Mouse (Mus musculus): ENCODE results near the gene Rad9a. TPM values are rescaled to one million over a fixed set of nuclear protein-coding genes. Genes with fewer than 3 reads are reported as not detected.
A peak's percentile ranks its signal among the peaks of the same experiment; 100 is the strongest.

Rad9a gene
- polyA plus RNA-seq, 1 experiment from 2014 or later, result 33.2 TPM

GRCm38 (mm10) chr19:4150567-4151487 lies 50.6 kb downstream of the Rad9a start:
- H3K36me3 ChIP-seq (ENCODE audit: control insufficient read depth, insufficient read depth, low read length), result peaks cover 32% of the 10 kb centered on the region
- H3K4me1 ChIP-seq (replicated peaks; ENCODE audit: control insufficient read depth, insufficient read depth, low read length), result peaks cover 17% of the 10 kb centered on the region
- H3K9me3 ChIP-seq (ENCODE audit: control insufficient read depth, low read length), result no peaks in the 10 kb centered on the region
- ATAC-seq (replicated peaks; ENCODE audit: low FRiP score, low TSS enrichment, low read depth), result no peak
- DNase-seq (ENCODE audit: low spot score), result no peak
- 90% methylated on average over 22 of the region's 22 CpGs for WGBS
- H3K9ac ChIP-seq (ENCODE audit: low read length), result no peak overlapping the region
- no peak overlapping the region for H3K27ac ChIP-seq (ENCODE audit: low read depth)
- no peak overlapping the region for H3K4me3 ChIP-seq (ENCODE audit: low read depth, low read length)
- no peaks in the 10 kb centered on the region for H3K27me3 ChIP-seq (replicated peaks; ENCODE audit: control insufficient read depth, insufficient read depth, low read length)
- no peak overlapping the region for H3K4me2 ChIP-seq (ENCODE audit: low read length)

- Histone ChIP-seq H3K27me3 (replicated peaks; ENCODE audit: control insufficient read depth, insufficient read depth, low read length) (no peaks in the 10 kb centered on the region), H3K9me3 (ENCODE audit: control insufficient read depth, low read length) (no peaks in the 10 kb centered on the region), H3K27ac (ENCODE audit: low read depth) (no peak overlapping the region), H3K4me1 (replicated peaks; ENCODE audit: control insufficient read depth, insufficient read depth, low read length) (peaks cover 17% of the 10 kb centered on the region), H3K4me2 (ENCODE audit: low read length) (peak overlapping the region; percentile 59), H3K9ac (ENCODE audit: low read length) (peak overlapping the region; percentile 27; the same call in 1 of the 2 replicates), H3K4me3 (ENCODE audit: low read depth, low read length) (0 out of 2 replicates have a peak overlapping the region, but pooled peaks have one; percentile 88), H3K36me3 (ENCODE audit: control insufficient read depth, insufficient read depth, low read length) (peaks cover 32% of the 10 kb centered on the region)
- no peak for ATAC-seq (replicated peaks; ENCODE audit: low FRiP score, low TSS enrichment, low read depth)
- DNase-seq (ENCODE audit: low spot score), result no peak
- WGBS, result 94% methylated on average over 17 of the region's 17 CpGs
These were observed 51.5 kb downstream of the Rad9a start for GRCm38 (mm10) chr19:4149764-4150461.

GRCm38 (mm10) chr19:4149283-4149682 lies 52.2 kb downstream of the Rad9a start:
- Histone ChIP-seq H3K27ac (ENCODE audit: low read depth) (no peak overlapping the region), H3K4me2 (ENCODE audit: low read length) (peak overlapping the region; percentile 59), H3K36me3 (ENCODE audit: control insufficient read depth, insufficient read depth, low read length) (peaks cover 32% of the 10 kb centered on the region), H3K9ac (ENCODE audit: low read length) (peak overlapping the region; percentile 83), H3K9me3 (ENCODE audit: control insufficient read depth, low read length) (no peaks in the 10 kb centered on the region), H3K4me3 (ENCODE audit: low read depth, low read length) (peak overlapping the region; percentile 88), H3K27me3 (replicated peaks; ENCODE audit: control insufficient read depth, insufficient read depth, low read length) (no peaks in the 10 kb centered on the region), H3K4me1 (replicated peaks; ENCODE audit: control insufficient read depth, insufficient read depth, low read length) (peaks cover 17% of the 10 kb centered on the region)
- WGBS, result 83% methylated on average over 11 of the region's 11 CpGs
- ATAC-seq (replicated peaks; ENCODE audit: low FRiP score, low TSS enrichment, low read depth) (no peak), DNase-seq (ENCODE audit: low spot score) (no peak)

GRCm38 (mm10) chr19:4148819-4149218 lies 52.6 kb downstream of the Rad9a start:
- no peaks in the 10 kb centered on the region for H3K27me3 ChIP-seq (replicated peaks; ENCODE audit: control insufficient read depth, insufficient read depth, low read length)
- H3K4me3 ChIP-seq (ENCODE audit: low read depth, low read length), result peak overlapping the region; percentile 88
- ATAC-seq (replicated peaks; ENCODE audit: low FRiP score, low TSS enrichment, low read depth) (0 out of 2 replicates have a peak, but pooled peaks have one; percentile 14), DNase-seq (ENCODE audit: low spot score) (no peak)
- peaks cover 28% of the 10 kb centered on the region for H3K36me3 ChIP-seq (ENCODE audit: control insufficient read depth, insufficient read depth, low read length)
- peak overlapping the region; percentile 59 for H3K4me2 ChIP-seq (ENCODE audit: low read length)
- no peaks in the 10 kb centered on the region for H3K9me3 ChIP-seq (ENCODE audit: control insufficient read depth, low read length)
- H3K4me1 ChIP-seq (replicated peaks; ENCODE audit: control insufficient read depth, insufficient read depth, low read length), result peaks cover 17% of the 10 kb centered on the region
- H3K27ac ChIP-seq (ENCODE audit: low read depth), result peak overlapping the region; percentile 43; the same call in 1 of the 2 replicates
- H3K9ac ChIP-seq (ENCODE audit: low read length), result peak overlapping the region; percentile 83
- 3% methylated on average over 7 of the region's 8 CpGs for WGBS

- H3K27ac ChIP-seq (ENCODE audit: low read depth), result peak within 1 kb of the TSS; percentile 43; the same call in 1 of the 2 replicates
- H3K9me3 ChIP-seq (ENCODE audit: control insufficient read depth, low read length), result no peaks in the 10 kb centered on the region
- no peaks in the 10 kb centered on the region for H3K27me3 ChIP-seq (replicated peaks; ENCODE audit: control insufficient read depth, insufficient read depth, low read length)
- ATAC-seq (replicated peaks; ENCODE audit: low FRiP score, low TSS enrichment, low read depth) (peak; percentile 93), DNase-seq (ENCODE audit: low spot score) (peak; percentile 99)
- H3K9ac ChIP-seq (ENCODE audit: low read length), result peak within 1 kb of the TSS; percentile 83
- peak within 1 kb of the TSS; percentile 59 for H3K4me2 ChIP-seq (ENCODE audit: low read length)
- under 1% methylated on average over 33 of the region's 33 CpGs for WGBS
- peak within 1 kb of the TSS; percentile 88 for H3K4me3 ChIP-seq (ENCODE audit: low read depth, low read length)
- H3K36me3 ChIP-seq (ENCODE audit: control insufficient read depth, insufficient read depth, low read length), result peaks cover 28% of the 10 kb centered on the region
- peaks cover 17% of the 10 kb centered on the region for H3K4me1 ChIP-seq (replicated peaks; ENCODE audit: control insufficient read depth, insufficient read depth, low read length)
These were observed 53.0 kb downstream of the Rad9a start, which contains the start of gene Coro1b for GRCm38 (mm10) chr19:4148491-4148806. Gene Coro1b, plus strand, starts transcription at chr19:4148619.

GRCm38 (mm10) chr19:4147782-4148490 lies 53.5 kb downstream of the Rad9a start:
- Histone ChIP-seq H3K9ac (ENCODE audit: low read length) (peak overlapping the region; percentile 83), H3K9me3 (ENCODE audit: control insufficient read depth, low read length) (no peaks in the 10 kb centered on the region), H3K4me1 (replicated peaks; ENCODE audit: control insufficient read depth, insufficient read depth, low read length) (peaks cover 17% of the 10 kb centered on the region), H3K4me2 (ENCODE audit: low read length) (peak overlapping the region; percentile 59), H3K36me3 (ENCODE audit: control insufficient read depth, insufficient read depth, low read length) (peaks cover 23% of the 10 kb centered on the region), H3K27me3 (replicated peaks; ENCODE audit: control insufficient read depth, insufficient read depth, low read length) (no peaks in the 10 kb centered on the region), H3K27ac (ENCODE audit: low read depth) (peak overlapping the region; percentile 43; the same call in 1 of the 2 replicates), H3K4me3 (ENCODE audit: low read depth, low read length) (peak overlapping the region; percentile 88)
- ATAC-seq (replicated peaks; ENCODE audit: low FRiP score, low TSS enrichment, low read depth), result no peak
- DNase-seq (ENCODE audit: low spot score), result no peak
- 37% methylated on average over 9 of the region's 9 CpGs for WGBS

- no peak overlapping the region for H3K4me3 ChIP-seq (ENCODE audit: low read depth, low read length)
- no peak for DNase-seq (ENCODE audit: low spot score)
- no peak overlapping the region for H3K9ac ChIP-seq (ENCODE audit: low read length)
- no peak for ATAC-seq (replicated peaks; ENCODE audit: low FRiP score, low TSS enrichment, low read depth)
- H3K4me2 ChIP-seq (ENCODE audit: low read length), result no peak overlapping the region
- peaks cover 14% of the 10 kb centered on the region for H3K36me3 ChIP-seq (ENCODE audit: control insufficient read depth, insufficient read depth, low read length)
- no peaks in the 10 kb centered on the region for H3K27me3 ChIP-seq (replicated peaks; ENCODE audit: control insufficient read depth, insufficient read depth, low read length)
- 68% methylated on average over 3 of the region's 3 CpGs for WGBS
- H3K4me1 ChIP-seq (replicated peaks; ENCODE audit: control insufficient read depth, insufficient read depth, low read length), result peaks cover 17% of the 10 kb centered on the region
- no peak overlapping the region for H3K27ac ChIP-seq (ENCODE audit: low read depth)
- no peaks in the 10 kb centered on the region for H3K9me3 ChIP-seq (ENCODE audit: control insufficient read depth, low read length)
These were observed 54.4 kb downstream of the Rad9a start for GRCm38 (mm10) chr19:4147022-4147405.

- Histone ChIP-seq H3K9ac (ENCODE audit: low read length) (no peak overlapping the region), H3K4me1 (replicated peaks; ENCODE audit: control insufficient read depth, insufficient read depth, low read length) (peaks cover 17% of the 10 kb centered on the region), H3K27ac (ENCODE audit: low read depth) (no peak overlapping the region), H3K27me3 (replicated peaks; ENCODE audit: control insufficient read depth, insufficient read depth, low read length) (no peaks in the 10 kb centered on the region), H3K4me2 (ENCODE audit: low read length) (no peak overlapping the region), H3K36me3 (ENCODE audit: control insufficient read depth, insufficient read depth, low read length) (peaks cover 11% of the 10 kb centered on the region), H3K4me3 (ENCODE audit: low read depth, low read length) (no peak overlapping the region), H3K9me3 (ENCODE audit: control insufficient read depth, low read length) (no peaks in the 10 kb centered on the region)
- WGBS, result 66% methylated on average over 12 of the region's 12 CpGs
- DNase-seq (ENCODE audit: low spot score) (no peak), ATAC-seq (replicated peaks; ENCODE audit: low FRiP score, low TSS enrichment, low read depth) (no peak)
These were observed 55.0 kb downstream of the Rad9a start for GRCm38 (mm10) chr19:4146366-4147021.
